Mouse (Mus musculus) embryonic facial prominence, embryonic 11.5 days (tissue): ENCODE measurements at regions not wholly inside any gene's neighbourhood (a gene's known extent, or its start where the extent isn't known, plus 50 kb on each side); places are given as distances from the start of the nearest gene placed in this dataset.
"Not testable (repeated sequence)": the region's sequence is repeated elsewhere in the genome, so short reads cannot be mapped to it uniquely, and the experiment has no call there.

Source experiments
- ATAC-seq: fragments of 200-750 bp; cut with Nextera tagmentation; replicated peaks from 2 replicates; pipeline ENCODE4 v1.8.0; 2017; ENCODE audit warnings: low read depth; ENCODE audit not compliant: insufficient number of reproducible peaks, low FRiP score, low TSS enrichment
- DNase-seq: peaks from one replicate; pipeline ENCODE4 v3.0.0-alpha.2; 2015; ENCODE audit warnings: low spot score
- H3K27ac ChIP-seq: fragments of 300-500 bp; sonication (generic); replicated peaks from 2 replicates; pipeline ENCODE4 v1.5.1; 2014; ENCODE audit warnings: mild to moderate bottlenecking, low read depth, low read length, control low read depth
- H3K27me3 ChIP-seq: fragments of 300-500 bp; sonication (generic); 2 replicates; pipeline ENCODE4 v1.6.1; 2014; ENCODE audit warnings: mild to moderate bottlenecking, low read length, moderate library complexity, mixed read lengths; ENCODE audit not compliant: control insufficient read depth, insufficient read depth
- H3K36me3 ChIP-seq: fragments of 300-500 bp; sonication (generic); replicated peaks from 2 replicates; pipeline ENCODE4 v1.6.1; 2014; ENCODE audit warnings: low read depth, mild to moderate bottlenecking, low read length, moderate library complexity, mixed read lengths; ENCODE audit not compliant: control insufficient read depth, insufficient read depth
- H3K4me1 ChIP-seq: fragments of 300-500 bp; sonication (generic); 2 replicates; pipeline ENCODE4 v1.6.1; 2014; ENCODE audit warnings: low read length, mixed read lengths; ENCODE audit not compliant: control insufficient read depth, insufficient read depth
- H3K4me2 ChIP-seq: fragments of 300-500 bp; sonication (generic); 2 replicates; pipeline ENCODE4 v1.6.1; 2014; ENCODE audit warnings: low read depth, mild to moderate bottlenecking, control low read depth, low read length, moderate library complexity
- H3K4me3 ChIP-seq: fragments of 300-500 bp; sonication (generic); 2 replicates; pipeline ENCODE4 v1.5.1; 2014; ENCODE audit warnings: low read depth, low read length, control low read depth
- H3K9ac ChIP-seq: fragments of 300-500 bp; sonication (generic); replicated peaks from 2 replicates; pipeline ENCODE4 v1.6.1; 2014; ENCODE audit warnings: mild to moderate bottlenecking, control low read depth, low read length
- H3K9me3 ChIP-seq: fragments of 300-500 bp; sonication (generic); replicated peaks from 2 replicates; pipeline ENCODE4 v1.6.1; 2016; ENCODE audit warnings: mild to moderate bottlenecking, low read length, inconsistent platforms, mixed read lengths; ENCODE audit not compliant: control insufficient read depth
- WGBS: fragments of 180-500 bp; shearing (Covaris S2); extraction: QIAGEN DNeasy Blood & Tissue Kit; methylation state at CpG from one replicate; pipeline ENCODE4 v1.1.7; 2014; 5-methylcytosine and 5-hydroxymethylcytosine counted together

- Histone ChIP-seq H3K4me1 (peaks cover 2% of the 10 kb centered on the region; the same call in 1 of the 2 replicates), H3K9ac (no peak overlapping the region), H3K36me3 (no peaks in the 10 kb centered on the region), H3K27me3 (no peaks in the 10 kb centered on the region), H3K4me2 (peak overlapping the region; percentile 27), H3K9me3 (no peaks in the 10 kb centered on the region), H3K4me3 (no peak overlapping the region; the same call in 1 of the 2 replicates), H3K27ac (no peak overlapping the region)
- WGBS, result 7% methylated on average over 25 of the region's 25 CpGs
- ATAC-seq, result no peak
- DNase-seq, result peak; percentile 43
These were observed 261.1 kb upstream of the Nr5a2 start for GRCm38 (mm10) chr1:137221087-137222057.

- H3K4me1 ChIP-seq, result peaks cover 2% of the 10 kb centered on the region; the same call in 1 of the 2 replicates
- H3K9me3 ChIP-seq, result no peaks in the 10 kb centered on the region
- DNase-seq (no peak), ATAC-seq (peak; percentile 61; the same call in 1 of the 2 replicates)
- H3K4me3 ChIP-seq, result no peak overlapping the region
- no peak overlapping the region for H3K27ac ChIP-seq
- no peak overlapping the region for H3K9ac ChIP-seq
- 81% methylated on average over 6 of the region's 6 CpGs for whole genome bisulfite sequencing
- no peaks in the 10 kb centered on the region for H3K27me3 ChIP-seq
- H3K4me2 ChIP-seq, result no peak overlapping the region
- no peaks in the 10 kb centered on the region for H3K36me3 ChIP-seq
These were observed 260.0 kb upstream of the Nr5a2 start for GRCm38 (mm10) chr1:137220226-137220625.

- Histone ChIP-seq H3K4me2 (no peak overlapping the region), H3K9ac (no peak overlapping the region), H3K4me1 (peaks cover 2% of the 10 kb centered on the region; the same call in 1 of the 2 replicates), H3K27me3 (no peaks in the 10 kb centered on the region), H3K36me3 (no peaks in the 10 kb centered on the region), H3K9me3 (no peaks in the 10 kb centered on the region), H3K4me3 (no peak overlapping the region), H3K27ac (no peak overlapping the region)
- ATAC-seq (no peak), DNase-seq (no peak)
- 74% methylated on average over 11 of the region's 11 CpGs for whole genome bisulfite sequencing
These were observed 258.4 kb upstream of the Nr5a2 start for GRCm38 (mm10) chr1:137218611-137219010.

GRCm38 (mm10) chr1:137218096-137218495 is 257.8 kb upstream of the Nr5a2 start:
- Histone ChIP-seq H3K36me3 (no peaks in the 10 kb centered on the region), H3K9ac (no peak overlapping the region), H3K4me3 (no peak overlapping the region), H3K27me3 (no peaks in the 10 kb centered on the region), H3K4me2 (no peak overlapping the region), H3K4me1 (peaks cover 2% of the 10 kb centered on the region; the same call in 1 of the 2 replicates), H3K27ac (no peak overlapping the region), H3K9me3 (no peaks in the 10 kb centered on the region)
- WGBS, result 66% methylated on average over 4 of the region's 4 CpGs
- ATAC-seq (no peak), DNase-seq (peak; percentile 35)

GRCm38 (mm10) chr1:137217206-137217605 is 257.0 kb upstream of the Nr5a2 start:
- no peak overlapping the region for H3K4me2 ChIP-seq
- H3K4me3 ChIP-seq, result no peak overlapping the region
- 91% methylated on average over 5 of the region's 5 CpGs for WGBS
- no peaks in the 10 kb centered on the region for H3K9me3 ChIP-seq
- peaks cover 2% of the 10 kb centered on the region; the same call in 1 of the 2 replicates for H3K4me1 ChIP-seq
- no peak overlapping the region for H3K9ac ChIP-seq
- H3K27ac ChIP-seq, result no peak overlapping the region
- H3K27me3 ChIP-seq, result no peaks in the 10 kb centered on the region
- no peaks in the 10 kb centered on the region for H3K36me3 ChIP-seq
- DNase-seq (no peak), ATAC-seq (no peak)

- not testable (repeated sequence) for DNase-seq, H3K4me1 ChIP-seq, H3K9me3 ChIP-seq, H3K36me3 ChIP-seq, H3K4me2 ChIP-seq, H3K27ac ChIP-seq, ATAC-seq, H3K27me3 ChIP-seq, H3K4me3 ChIP-seq, H3K9ac ChIP-seq
- WGBS, result 88% methylated on average over 1 of the region's 1 CpGs
These were observed 254.1 kb upstream of the Nr5a2 start for GRCm38 (mm10) chr1:137214328-137214727.

- Histone ChIP-seq H3K27ac (no peak overlapping the region), H3K27me3 (no peaks in the 10 kb centered on the region), H3K9ac (no peak overlapping the region), H3K4me2 (no peak overlapping the region), H3K36me3 (no peaks in the 10 kb centered on the region), H3K4me1 (no peaks in the 10 kb centered on the region), H3K4me3 (no peak overlapping the region), H3K9me3 (no peaks in the 10 kb centered on the region)
- DNase-seq (no peak), ATAC-seq (no peak)
- WGBS, result 85% methylated on average over 5 of the region's 5 CpGs
These were observed 253.5 kb upstream of the Nr5a2 start for GRCm38 (mm10) chr1:137213717-137214116.

- H3K9me3 ChIP-seq, result no peaks in the 10 kb centered on the region
- no peaks in the 10 kb centered on the region for H3K27me3 ChIP-seq
- no peak for DNase-seq
- 77% methylated on average over 3 of the region's 3 CpGs for WGBS
- H3K4me2 ChIP-seq, result no peak overlapping the region
- no peak for ATAC-seq
- no peak overlapping the region for H3K9ac ChIP-seq
- H3K4me3 ChIP-seq, result no peak overlapping the region
- no peak overlapping the region for H3K27ac ChIP-seq
- H3K36me3 ChIP-seq, result no peaks in the 10 kb centered on the region
- H3K4me1 ChIP-seq, result no peaks in the 10 kb centered on the region
These were observed 252.6 kb upstream of the Nr5a2 start for GRCm38 (mm10) chr1:137212856-137213255.
